Mouse (Mus musculus): ENCODE results near the gene Ano9. TPM values are rescaled to one million over a fixed set of nuclear protein-coding genes. Genes with fewer than 3 reads are reported as not detected.

Ano9 gene
- polyA plus RNA-seq, 2 experiments = 4.3 to 8.0 TPM

DNA sequence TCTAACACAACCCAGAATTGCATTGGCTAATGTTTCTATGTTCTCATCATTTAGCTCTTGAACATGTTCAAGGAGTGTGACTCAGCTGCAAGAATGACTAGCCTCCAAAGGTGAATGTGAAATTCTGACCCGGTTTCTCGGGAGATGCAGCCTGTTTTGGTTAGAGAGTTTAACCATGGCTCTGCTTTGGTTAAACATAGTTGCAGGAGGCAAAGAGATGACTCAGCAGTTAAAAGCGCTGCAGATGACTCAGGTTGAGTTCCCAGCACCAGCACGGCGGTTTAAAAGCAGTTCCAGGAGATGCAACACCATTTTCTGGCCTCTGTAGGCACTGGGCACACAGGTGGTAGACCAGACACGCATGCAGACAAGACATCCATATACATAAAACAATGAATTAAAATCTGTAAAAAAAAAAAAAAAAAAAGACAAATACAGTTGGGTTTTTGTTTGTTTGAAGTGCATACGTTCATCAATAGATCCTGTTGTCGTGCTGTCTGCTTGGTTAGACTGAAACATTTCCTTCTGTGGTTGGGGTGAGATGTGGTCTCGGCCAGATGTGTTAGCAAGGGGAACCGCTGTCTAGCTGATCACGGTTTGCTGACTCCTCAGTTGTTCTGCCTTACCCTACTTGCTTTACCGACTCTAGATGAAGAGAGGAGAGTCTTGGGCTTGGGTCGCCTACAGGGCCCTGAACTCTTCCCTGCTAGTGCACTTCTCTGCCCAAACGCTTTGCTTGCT is 58.8 kb downstream of the Ano9 start:
- no peak for DNase-seq (ENCODE audit: low spot score)
- no peaks in the 10 kb centered on the region for H3K27me3 ChIP-seq (ENCODE audit: control insufficient read depth, insufficient read depth, low read length)
- peaks cover 3% of the 10 kb centered on the region for H3K4me1 ChIP-seq (ENCODE audit: control insufficient read depth, insufficient read depth, low read length)
- no peaks in the 10 kb centered on the region for H3K9me3 ChIP-seq (ENCODE audit: control insufficient read depth, low read length)
- TF ChIP-seq POLR2A (IDR thresholded peaks at IDR 0.05; ENCODE audit: borderline replicate concordance, extremely low read depth, insufficient read depth, insufficient read length) = no peak
- ATAC-seq (ENCODE audit: low FRiP score, low read depth) = no peak
- no peak overlapping the region for H3K27ac ChIP-seq (replicated peaks; ENCODE audit: low read depth, low read length)
- WGBS = 90% methylated on average over 14 of the region's 14 CpGs
- peaks cover 8% of the 10 kb centered on the region; the same call in 1 of the 2 replicates for H3K36me3 ChIP-seq (ENCODE audit: control insufficient read depth, insufficient read depth, low read length)
- no peak overlapping the region for H3K9ac ChIP-seq (ENCODE audit: low read depth, low read length, severe bottlenecking)
- H3K4me3 ChIP-seq (replicated peaks; ENCODE audit: low read length) = no peak overlapping the region
- no peak overlapping the region for H3K4me2 ChIP-seq (replicated peaks; ENCODE audit: low read depth, low read length, severe bottlenecking)

- no peak for ATAC-seq (ENCODE audit: low FRiP score, low read depth)
- WGBS = 92% methylated on average over 1 of the region's 1 CpGs
These were observed 60.1 kb downstream of the Ano9 start for GRCm38 (mm10) chr7:141057541-141057940.

DNA sequence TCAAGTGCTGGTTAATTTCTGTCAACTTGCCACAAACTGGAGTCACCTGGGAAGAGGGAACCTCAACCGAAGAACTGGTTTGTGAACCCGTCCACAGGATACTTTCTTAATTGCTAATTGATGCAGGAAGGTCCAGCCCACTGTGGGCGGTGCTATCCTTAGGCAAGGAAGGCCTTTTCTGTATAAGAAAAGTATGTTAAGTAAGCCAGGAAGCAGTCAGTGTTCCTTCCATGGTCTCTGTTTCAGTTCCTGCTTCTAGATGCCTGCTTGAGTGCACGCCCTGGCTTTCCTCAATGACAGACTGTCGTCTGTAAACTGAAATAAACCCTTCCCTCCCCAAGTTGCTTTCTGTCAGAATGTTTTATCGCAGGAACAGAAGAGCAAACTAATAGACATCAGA is 60.6 kb downstream of the Ano9 start:
- Histone ChIP-seq H3K4me3 (replicated peaks; ENCODE audit: low read length) (no peak overlapping the region), H3K4me1 (ENCODE audit: control insufficient read depth, insufficient read depth, low read length) (peaks cover 3% of the 10 kb centered on the region), H3K9me3 (ENCODE audit: control insufficient read depth, low read length) (no peaks in the 10 kb centered on the region), H3K27me3 (ENCODE audit: control insufficient read depth, insufficient read depth, low read length) (no peaks in the 10 kb centered on the region), H3K4me2 (replicated peaks; ENCODE audit: low read depth, low read length, severe bottlenecking) (no peak overlapping the region), H3K27ac (replicated peaks; ENCODE audit: low read depth, low read length) (no peak overlapping the region), H3K36me3 (ENCODE audit: control insufficient read depth, insufficient read depth, low read length) (no peaks in the 10 kb centered on the region), H3K9ac (ENCODE audit: low read depth, low read length, severe bottlenecking) (no peak overlapping the region)
- WGBS = 88% methylated on average over 6 of the region's 6 CpGs
- no peak for ATAC-seq (ENCODE audit: low FRiP score, low read depth)
- DNase-seq (ENCODE audit: low spot score) = no peak
- no peak for TF ChIP-seq POLR2A (IDR thresholded peaks at IDR 0.05; ENCODE audit: borderline replicate concordance, extremely low read depth, insufficient read depth, insufficient read length)

More at GRCm38 (mm10) chr7:141057541-141057940, 60.1 kb downstream of the Ano9 start:
- no peak overlapping the region for H3K4me2 ChIP-seq (replicated peaks; ENCODE audit: low read depth, low read length, severe bottlenecking)
- TF ChIP-seq POLR2A (IDR thresholded peaks at IDR 0.05; ENCODE audit: borderline replicate concordance, extremely low read depth, insufficient read depth, insufficient read length) = no peak
- H3K27ac ChIP-seq (replicated peaks; ENCODE audit: low read depth, low read length) = no peak overlapping the region
- peaks cover under 1% of the 10 kb centered on the region; the same call in 1 of the 2 replicates for H3K36me3 ChIP-seq (ENCODE audit: control insufficient read depth, insufficient read depth, low read length)
- H3K27me3 ChIP-seq (ENCODE audit: control insufficient read depth, insufficient read depth, low read length) = no peaks in the 10 kb centered on the region
- peaks cover 3% of the 10 kb centered on the region for H3K4me1 ChIP-seq (ENCODE audit: control insufficient read depth, insufficient read depth, low read length)
- no peak overlapping the region for H3K9ac ChIP-seq (ENCODE audit: low read depth, low read length, severe bottlenecking)
- no peaks in the 10 kb centered on the region for H3K9me3 ChIP-seq (ENCODE audit: control insufficient read depth, low read length)
- no peak overlapping the region for H3K4me3 ChIP-seq (replicated peaks; ENCODE audit: low read length)
- no peak for DNase-seq (ENCODE audit: low spot score)

DNA sequence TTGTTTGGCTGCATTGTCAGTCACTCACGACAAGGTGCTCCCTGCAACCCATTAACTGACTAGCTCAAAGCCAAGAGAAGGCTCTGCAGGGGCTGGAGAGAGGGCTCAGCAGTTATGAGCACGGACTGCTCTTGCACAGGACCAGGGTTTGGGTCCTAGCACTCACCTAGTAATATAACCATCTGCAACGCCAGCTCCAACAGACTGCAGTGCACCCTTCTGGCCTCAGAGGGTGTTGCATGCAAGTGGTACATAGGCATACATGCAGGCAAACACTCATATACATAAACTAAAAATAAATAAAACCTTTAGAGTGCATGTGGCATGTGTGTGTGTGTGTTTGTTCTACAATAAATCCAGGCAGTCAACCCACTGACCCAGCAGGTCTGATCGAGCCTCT is 61.8 kb downstream of the Ano9 start:
- TF ChIP-seq POLR2A (IDR thresholded peaks at IDR 0.05; ENCODE audit: borderline replicate concordance, extremely low read depth, insufficient read depth, insufficient read length) = no peak

DNA sequence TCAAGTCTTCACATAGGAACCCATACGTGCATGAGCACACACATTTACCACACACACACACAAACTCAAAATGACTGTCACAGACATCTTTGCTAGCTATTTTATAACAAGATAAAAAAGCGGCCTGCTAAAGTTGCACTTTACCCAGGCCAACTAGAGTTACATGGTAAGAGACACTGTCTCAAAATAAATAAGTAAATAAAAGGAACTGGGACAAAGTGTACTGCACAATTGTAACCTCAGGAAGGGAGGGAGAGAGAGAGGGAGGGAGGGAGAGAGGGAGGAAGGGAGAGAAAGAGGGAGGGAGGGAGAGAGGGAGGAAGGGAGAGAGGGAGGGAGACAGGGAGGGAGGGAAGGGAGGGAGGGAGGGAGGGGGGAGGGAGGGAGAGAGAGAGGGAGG is 65.2 kb downstream of the Ano9 start:
- no peaks in the 10 kb centered on the region for H3K27me3 ChIP-seq (ENCODE audit: control insufficient read depth, insufficient read depth, low read length)
- TF ChIP-seq POLR2A (IDR thresholded peaks at IDR 0.05; ENCODE audit: borderline replicate concordance, extremely low read depth, insufficient read depth, insufficient read length) = no peak
- H3K4me3 ChIP-seq (replicated peaks; ENCODE audit: low read length) = no peak overlapping the region
- no peaks in the 10 kb centered on the region for H3K36me3 ChIP-seq (ENCODE audit: control insufficient read depth, insufficient read depth, low read length)
- no peak overlapping the region for H3K9ac ChIP-seq (ENCODE audit: low read depth, low read length, severe bottlenecking)
- ATAC-seq (ENCODE audit: low FRiP score, low read depth) (no peak), DNase-seq (ENCODE audit: low spot score) (no peak)
- H3K9me3 ChIP-seq (ENCODE audit: control insufficient read depth, low read length) = no peaks in the 10 kb centered on the region
- no peak overlapping the region for H3K27ac ChIP-seq (replicated peaks; ENCODE audit: low read depth, low read length)
- WGBS = 80% methylated on average over 2 of the region's 2 CpGs
- H3K4me2 ChIP-seq (replicated peaks; ENCODE audit: low read depth, low read length, severe bottlenecking) = no peak overlapping the region
- peaks cover 8% of the 10 kb centered on the region for H3K4me1 ChIP-seq (ENCODE audit: control insufficient read depth, insufficient read depth, low read length)

More for the DNA sequence above, 61.8 kb downstream of the Ano9 start:
- Histone ChIP-seq H3K4me3 (replicated peaks; ENCODE audit: low read length) (no peak overlapping the region), H3K4me1 (ENCODE audit: control insufficient read depth, insufficient read depth, low read length) (peaks cover 3% of the 10 kb centered on the region), H3K36me3 (ENCODE audit: control insufficient read depth, insufficient read depth, low read length) (no peaks in the 10 kb centered on the region), H3K9me3 (ENCODE audit: control insufficient read depth, low read length) (no peaks in the 10 kb centered on the region), H3K9ac (ENCODE audit: low read depth, low read length, severe bottlenecking) (no peak overlapping the region), H3K4me2 (replicated peaks; ENCODE audit: low read depth, low read length, severe bottlenecking) (no peak overlapping the region), H3K27me3 (ENCODE audit: control insufficient read depth, insufficient read depth, low read length) (no peaks in the 10 kb centered on the region), H3K27ac (replicated peaks; ENCODE audit: low read depth, low read length) (no peak overlapping the region)
- ATAC-seq (ENCODE audit: low FRiP score, low read depth) (no peak), DNase-seq (ENCODE audit: low spot score) (no peak)
- WGBS = 79% methylated on average over 4 of the region's 4 CpGs

Data from limb, embryonic 14.5 days (tissue).